Mouse (Mus musculus) adrenal gland, adult 8-10 months (tissue): ENCODE measurements around the gene Lag3. TPM values are rescaled to one million over a fixed set of nuclear protein-coding genes. Genes with fewer than 3 reads are reported as not detected.
"Not testable (repeated sequence)": the region's sequence is repeated elsewhere in the genome, so short reads cannot be mapped to it uniquely, and the experiment has no call there.

ENCODE experiments used
- DNase-seq: peaks from one replicate; pipeline ENCODE4 v3.0.0; 2022
- total RNA-seq, 4 experiments: library from RNA; stranded (reverse); gene quantifications; 2 replicates each; pipeline ENCODE4 v1.2.4; 2022

The Lag3 gene
- total RNA-seq, 4 experiments from 2014 or later: 1.1 to 2.7 (median 1.2) TPM

DNA sequence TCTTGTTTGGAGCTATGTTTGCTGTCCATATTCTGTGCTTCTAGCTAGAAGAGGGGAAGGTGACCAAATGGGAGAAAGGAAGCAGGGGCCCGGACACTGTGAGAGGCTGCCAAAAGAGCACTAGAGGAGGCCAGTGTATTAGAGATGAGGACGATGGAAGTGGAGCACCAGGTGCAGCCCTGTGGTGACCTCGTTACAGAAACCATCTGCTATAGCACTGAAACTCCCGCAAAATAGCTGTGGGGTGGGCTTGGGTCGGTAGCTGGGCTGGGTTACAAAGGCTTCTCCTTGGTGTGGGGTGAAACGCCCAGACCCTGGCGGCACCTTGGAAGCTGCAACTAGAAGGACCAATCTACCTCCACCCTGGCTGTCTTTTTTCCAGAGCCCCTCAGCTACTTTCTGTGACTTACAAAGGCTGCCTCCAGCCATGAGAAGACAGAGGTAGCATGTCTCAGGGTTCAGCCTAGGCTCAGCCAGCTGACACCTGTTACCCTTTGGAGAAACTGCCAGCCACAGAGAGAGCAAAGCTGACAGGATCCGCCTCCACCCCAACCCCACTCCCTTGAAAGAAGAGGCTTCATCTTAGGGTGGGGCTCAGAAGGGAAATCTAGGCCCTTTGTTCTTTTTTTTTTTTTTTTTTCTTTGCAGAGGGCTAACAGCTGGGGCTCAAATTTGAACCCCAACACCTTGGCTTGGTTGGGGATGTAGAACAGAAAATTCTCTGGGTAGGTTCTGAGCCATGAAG, 11.3 kb downstream of the Lag3 start:
- DNase-seq: no peak

DNA sequence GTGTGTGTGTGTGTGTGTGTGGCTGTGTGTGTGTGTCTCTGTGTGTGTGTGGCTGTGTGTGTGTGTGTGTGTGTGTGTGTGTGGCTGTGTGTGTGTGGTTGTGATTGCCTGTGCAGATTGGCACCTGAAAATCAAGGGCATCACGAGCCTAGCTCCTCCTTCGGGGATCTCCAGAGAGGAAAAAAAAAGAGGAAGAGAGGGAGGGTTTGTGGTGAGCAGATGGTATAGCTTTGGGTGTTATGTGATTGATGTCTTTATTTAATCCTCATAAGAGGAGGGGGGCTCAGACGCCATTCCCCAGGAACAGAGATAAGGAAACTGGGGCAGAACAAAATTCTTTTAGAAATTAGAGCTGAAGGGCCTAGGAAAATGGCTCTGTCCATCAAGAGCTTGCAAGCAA, 13.1 kb downstream of the Lag3 start:
- DNase-seq: no peak

DNA sequence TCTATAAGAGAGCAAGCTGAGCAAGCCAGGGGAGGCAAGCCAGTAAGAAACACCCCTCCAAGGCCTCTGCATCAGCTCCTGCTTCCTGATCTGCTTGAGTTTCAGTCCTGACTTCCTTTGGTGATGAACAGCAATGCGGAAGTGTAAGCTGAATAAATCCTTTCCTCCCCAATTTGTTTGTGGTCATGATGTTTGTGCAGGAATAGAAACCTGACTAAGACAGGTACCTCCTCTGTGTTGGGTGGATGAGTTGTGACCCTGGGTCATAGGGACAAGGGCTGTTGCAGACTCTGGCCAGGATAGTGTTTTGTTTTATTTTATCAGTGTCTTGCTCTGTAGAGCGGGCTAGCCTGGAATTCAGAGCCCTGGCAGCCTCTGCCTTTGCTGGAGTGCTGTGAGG, 17.4 kb downstream of the Lag3 start:
- DNase-seq: not testable (repeated sequence)

DNA sequence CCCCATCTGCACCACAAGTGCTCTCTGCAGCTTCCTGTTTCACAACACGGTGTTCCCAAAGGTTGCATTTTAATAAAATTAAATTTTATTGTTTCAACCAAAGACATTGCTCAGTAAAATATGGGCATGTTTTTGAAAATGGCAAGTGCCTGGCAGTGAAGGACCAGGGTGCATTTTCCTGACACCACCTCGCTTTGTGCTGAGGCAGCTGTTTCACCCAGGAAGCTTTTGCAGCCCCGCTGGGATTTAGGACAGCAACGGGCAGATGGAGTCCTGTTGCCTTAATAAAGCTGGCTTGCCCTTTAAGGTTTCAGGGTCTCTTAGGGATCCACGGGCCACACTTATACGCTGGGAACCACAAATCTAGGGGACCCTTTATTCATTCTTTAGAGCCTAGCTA, 20.5 kb downstream of the Lag3 start:
- no peak for DNase-seq

DNA sequence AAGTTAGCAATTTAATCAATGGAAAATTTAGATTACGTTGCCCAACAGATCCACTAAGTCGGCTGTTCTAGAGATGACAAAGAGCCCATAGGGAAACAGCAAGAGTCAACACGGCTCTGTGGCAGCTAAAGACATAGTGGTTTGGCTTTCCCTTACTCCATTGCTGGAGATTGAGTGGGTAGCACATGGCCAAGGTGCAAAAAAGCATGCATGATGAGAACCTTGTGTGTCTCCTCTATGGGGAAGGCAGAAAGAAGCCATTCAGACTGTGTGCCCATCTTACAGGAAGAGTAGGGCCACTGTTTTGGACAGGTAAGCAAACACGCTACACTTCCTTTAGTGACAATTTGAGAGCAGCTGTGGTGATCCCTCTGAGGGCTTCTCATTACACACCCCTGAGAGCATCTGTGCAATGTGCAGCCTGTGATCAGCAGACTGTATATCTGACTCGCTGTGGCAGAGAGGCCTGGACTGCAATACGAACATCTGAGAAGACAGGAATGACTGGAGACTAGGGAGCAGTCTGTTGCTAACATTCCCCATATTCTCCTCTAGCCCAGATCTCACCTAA, 22.9 kb downstream of the Lag3 start:
- no peak for DNase-seq

DNA sequence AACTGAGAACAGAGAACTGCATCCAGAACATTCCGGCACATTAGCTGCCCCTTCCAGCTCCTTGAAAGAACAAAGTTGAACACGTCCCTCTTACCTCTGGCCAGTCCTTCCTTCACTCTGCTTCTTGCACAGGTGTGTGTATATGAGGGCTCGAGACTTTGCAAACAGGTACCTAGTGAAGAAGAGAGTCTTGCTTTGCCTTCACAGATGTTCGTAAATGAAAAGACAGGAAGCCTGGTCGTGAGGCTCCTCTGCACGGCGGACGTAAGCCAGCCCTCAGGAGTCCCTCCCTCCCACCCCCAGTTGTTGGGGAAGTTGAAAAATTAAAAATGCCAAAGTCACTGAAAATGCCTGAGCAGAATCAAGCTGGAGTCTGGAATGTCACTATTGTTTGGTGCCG, 23.5 kb downstream of the Lag3 start, which contains the start of gene Cd4:
Cd4 (minus strand) TSS at position 236 of the 400 bp plus-strand sequence.
- no peak for DNase-seq

DNA sequence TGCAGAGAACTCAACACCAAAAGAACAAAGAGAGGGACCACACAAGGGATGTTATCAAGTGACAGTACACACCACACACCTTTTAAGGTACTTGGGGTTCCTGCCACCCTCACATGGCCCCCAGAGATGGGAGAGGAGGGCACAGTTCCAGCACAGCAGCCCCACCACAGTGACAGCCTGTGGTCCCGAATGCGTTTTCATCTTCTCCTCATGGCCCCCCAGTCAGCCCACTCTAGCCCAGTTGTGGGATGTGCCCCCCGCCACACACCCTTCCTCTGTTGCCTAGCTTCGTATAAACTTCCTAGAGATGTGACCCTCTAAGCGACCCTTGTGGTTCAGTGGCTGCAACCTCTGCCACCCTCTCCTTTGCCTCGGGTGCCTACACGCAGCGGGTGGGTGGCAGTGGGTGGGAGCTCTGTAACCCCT, 25.5 kb downstream of the Lag3 start:
- DNase-seq: no peak

DNA sequence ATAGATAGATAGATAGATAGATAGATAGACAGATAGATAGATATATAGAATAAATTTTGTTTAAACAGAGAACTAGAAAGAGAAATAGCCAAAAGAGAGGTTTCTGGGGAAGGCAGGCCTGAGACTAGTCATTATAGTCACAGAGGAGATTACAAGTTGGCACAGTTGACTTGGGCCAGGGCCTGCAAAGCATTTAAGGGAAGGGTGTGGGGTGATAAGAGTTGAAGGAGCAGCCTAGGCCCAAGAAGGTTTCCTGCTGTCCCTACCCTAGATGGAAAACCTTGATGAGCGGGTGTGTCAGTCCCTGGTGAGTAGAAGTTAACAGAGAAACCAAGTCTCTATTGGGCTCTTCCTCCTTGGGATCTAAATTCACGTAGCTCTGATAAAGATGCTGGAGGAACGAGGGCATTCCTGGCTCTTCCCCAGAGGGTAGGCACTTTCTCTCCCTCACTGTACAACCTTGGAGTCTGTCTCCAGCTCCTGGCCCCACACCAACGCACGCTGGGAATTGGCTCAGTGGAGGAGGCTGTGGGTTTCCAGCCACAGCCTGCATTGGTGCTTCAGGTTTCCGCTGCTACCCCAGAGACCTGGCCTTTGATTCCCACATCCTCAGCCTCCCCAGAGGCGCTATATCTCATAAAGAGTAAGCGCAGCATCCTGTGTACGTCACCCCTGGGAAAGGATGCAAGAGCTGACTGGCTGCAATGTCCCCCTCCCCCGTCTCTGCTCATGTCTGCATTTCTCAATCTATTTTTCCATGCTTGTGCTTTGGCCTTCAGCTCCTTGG, 26.6 kb downstream of the Lag3 start:
- no peak for DNase-seq

DNA sequence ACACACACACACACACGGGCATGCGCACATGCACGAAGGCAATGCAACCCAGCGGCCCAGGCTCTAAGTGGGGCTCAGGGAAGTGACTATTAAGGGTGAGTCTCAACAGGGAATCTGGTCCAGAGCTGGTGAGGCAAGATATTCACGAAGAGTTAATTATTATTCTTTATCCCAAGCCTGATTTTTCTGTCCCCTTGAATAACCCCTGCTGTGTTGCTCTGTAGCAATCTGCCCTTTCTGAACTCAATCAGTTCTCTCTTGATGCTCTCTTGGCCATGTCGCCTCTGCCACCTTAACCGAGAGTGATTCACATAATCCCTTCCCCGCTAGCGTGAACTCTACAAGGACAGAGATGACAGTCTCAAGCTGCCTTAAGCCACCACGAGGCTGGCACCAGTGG, 28.2 kb downstream of the Lag3 start:
- no peak for DNase-seq

DNA sequence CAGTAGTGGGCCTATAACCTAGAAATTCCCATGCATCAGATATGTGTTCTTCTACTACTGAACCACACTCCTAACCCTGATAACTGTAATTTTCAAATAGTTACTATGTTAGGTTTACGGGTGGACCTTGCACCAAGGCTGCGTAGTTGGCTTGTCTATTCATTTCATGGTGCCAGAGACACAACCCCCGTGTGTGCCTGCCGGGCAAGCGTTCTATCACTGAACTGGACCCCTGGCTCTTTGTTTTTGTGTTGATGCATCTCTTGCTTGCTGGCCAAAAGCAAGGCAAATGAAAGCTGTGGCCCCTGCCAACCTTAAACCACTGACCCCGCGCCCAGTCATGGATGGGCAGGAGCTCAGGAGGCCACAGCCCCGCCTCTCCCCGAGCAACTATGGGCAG, 29.7 kb downstream of the Lag3 start:
- no peak for DNase-seq

DNA sequence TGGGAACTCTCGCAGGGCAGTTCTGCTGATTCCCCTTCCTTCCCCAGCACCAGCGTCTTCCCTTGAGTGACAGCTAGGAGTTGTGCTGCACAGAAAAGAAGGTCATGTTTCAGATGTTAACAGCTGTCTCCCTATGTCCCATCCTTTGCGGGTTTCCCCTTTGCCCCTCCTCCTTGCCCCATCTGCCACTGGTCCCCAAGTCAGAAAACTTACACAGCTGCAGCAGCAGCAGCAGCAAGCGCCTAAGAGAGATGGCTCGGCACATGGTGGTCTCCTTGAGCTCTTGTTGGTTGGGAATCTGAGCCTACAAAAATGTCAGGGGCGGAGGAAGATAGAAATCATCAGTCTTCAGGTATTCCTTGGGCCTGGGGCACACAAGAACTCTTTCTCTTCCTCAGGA, 32.1 kb downstream of the Lag3 start:
- DNase-seq: no peak

DNA sequence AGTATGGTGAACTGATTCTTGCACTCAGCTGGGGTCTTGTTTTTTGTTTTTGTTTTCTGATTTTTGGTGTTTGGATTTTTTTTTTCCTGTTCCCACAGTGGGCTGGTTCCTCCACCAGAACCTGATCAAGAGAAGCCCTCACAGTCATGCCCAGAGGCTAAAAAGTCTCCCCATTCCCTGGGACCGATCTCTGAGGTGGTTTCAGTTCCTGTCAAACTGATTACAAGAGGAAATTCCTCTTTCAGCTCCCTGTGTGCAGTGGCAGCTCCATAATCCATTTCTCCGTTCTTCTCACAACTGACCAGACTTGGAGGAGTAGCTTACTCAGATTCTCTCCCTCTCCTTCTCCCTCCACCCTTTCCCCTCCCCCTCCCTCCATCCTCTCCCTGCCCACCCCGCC, 37.2 kb downstream of the Lag3 start:
- no peak for DNase-seq

DNA sequence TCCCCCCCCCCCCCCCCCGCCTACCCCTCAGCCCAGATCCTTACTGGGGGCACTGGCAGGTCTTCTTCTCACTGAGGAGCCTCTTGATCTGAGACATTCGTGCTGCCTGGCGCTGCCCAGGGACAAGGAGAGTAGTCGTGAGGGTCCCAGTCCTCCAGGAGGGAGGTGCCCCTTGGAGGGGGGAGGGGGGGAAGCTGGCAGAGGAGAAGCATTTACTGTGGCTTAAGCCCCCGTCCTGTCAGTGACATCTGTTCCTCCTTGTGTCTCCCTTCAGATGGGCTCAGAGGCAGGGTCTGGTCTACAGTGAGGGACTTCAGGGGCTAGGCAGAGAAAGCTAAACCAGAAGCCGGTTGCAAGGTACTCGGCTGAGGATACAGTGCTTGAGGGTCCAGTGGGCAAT, 44.9 kb downstream of the Lag3 start:
- DNase-seq: no peak

DNA sequence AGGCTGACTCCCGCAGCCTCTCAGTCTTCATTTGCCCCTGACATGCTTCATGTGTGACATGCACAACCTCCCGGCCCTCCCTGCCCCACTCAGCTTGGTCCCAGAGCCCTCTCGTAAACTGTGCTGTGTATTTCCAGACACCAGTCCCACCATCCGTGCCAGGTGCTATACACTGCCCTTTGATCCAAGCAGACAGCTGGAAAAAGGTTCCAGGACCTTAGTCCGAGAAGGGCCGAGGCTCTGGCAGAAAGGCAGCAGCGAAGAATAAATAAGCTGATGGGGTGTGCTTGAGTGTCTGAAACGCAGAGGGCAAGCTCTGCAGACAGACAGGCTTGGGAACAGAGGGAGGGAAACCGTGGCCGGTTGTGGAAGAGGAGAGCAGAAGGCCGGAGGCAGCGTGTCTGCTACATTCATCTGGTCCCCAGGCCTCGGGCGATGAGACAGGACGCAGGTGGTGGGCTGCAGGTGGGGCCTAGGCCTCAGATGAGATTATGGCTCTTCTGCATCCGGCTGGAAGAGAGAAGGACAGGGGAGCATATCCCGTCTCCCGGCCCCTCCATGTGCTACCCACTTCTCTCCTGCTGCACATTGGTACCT, 45.6 kb downstream of the Lag3 start:
- DNase-seq: no peak

DNA sequence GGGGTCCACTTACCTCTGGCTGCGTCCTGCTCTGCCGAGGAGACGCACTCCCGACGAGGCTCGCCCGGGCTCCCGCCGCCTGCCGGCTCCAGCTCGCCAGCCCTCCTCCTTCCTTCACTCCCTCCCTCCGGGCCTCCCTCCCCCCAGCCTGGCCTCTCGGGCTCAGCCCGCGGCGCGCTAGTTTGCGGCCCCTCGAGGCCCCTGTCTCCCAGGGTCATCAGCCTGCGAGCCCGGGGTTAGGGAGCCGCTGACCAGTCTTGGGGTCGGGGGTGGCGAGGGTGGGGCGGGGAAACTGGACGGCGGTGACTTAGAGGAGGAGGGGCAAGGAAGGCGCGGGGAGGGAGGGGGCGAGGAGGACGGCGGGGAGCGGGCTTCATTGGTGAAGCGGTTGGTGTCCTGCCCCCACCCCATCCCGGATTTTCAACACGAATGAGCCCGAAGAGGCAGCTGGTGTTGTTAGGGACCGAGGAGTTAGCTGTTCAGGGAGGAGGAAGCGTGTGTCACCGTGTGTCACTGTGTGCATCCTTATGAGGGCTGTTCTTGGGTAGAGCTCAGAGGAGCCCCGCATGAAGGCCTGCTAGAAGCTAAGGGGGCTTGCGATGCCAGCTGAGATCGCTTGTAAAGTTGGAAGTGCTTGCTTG, 47.7 kb downstream of the Lag3 start, which contains the start of gene Gpr162:
Gpr162 (minus strand) TSS at position 326 of the 641 bp plus-strand sequence.
- DNase-seq: no peak

DNA sequence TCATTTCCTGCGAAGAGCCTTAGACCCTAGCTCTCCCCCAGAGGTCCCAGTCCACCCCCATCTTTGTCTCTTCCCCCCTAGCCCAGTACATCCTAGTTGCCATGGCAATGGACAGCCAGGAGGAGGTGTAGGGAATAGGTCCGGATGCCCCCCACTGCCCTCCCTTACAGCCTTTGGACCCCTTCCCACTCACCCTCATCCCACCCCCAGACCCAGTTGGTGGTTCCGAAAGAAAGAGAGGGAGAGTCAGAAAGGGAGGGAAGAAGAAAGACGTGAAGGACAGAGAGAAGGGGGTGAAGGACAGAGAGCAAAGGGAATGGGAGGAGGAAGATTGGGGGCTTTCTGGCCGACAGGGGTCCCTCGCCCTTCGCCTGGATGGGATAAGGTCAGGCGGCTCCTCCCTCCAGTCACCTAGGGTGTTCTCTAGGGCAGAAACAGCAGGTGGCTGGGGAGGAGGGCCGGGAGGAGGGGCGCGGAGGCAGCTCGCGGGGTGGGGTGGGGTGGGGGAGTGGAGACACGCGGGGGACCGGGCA, 48.3 kb downstream of the Lag3 start:
- DNase-seq: no peak

DNA sequence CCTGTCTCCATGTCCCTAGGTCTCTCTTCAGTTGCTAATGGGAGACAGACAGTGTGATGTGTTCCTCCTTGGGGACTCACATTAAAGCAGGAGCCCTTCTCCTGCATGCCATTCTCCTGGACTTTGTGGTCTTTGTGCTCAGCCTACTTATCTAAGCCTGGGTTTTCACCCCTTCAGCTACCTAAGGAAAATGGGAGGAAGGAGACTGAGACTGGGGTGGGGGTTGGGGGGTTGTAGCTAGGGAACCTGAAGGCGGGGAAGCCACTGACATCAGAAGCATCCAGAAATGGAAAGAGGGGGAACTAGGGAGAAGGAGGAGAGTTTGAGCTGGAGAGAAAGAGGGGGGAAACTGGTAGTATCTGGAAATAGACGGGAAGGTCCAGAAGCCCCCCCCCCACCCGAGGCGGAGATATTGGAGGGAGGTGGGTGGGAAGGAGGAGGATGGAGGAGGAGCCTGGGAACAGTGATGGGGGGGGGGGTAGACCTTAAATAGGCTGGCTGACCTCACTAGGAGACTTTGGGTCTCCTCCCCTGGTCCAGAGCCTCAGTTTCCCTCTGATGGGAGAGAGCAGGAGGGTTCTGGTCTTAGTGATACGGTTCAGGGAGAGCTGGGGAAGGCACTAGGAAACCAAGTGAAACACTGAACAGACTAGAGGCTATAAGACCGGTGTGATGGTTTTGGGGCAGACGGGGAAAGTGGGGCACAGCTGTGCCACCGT, 48.9 kb downstream of the Lag3 start:
- DNase-seq: no peak

DNA sequence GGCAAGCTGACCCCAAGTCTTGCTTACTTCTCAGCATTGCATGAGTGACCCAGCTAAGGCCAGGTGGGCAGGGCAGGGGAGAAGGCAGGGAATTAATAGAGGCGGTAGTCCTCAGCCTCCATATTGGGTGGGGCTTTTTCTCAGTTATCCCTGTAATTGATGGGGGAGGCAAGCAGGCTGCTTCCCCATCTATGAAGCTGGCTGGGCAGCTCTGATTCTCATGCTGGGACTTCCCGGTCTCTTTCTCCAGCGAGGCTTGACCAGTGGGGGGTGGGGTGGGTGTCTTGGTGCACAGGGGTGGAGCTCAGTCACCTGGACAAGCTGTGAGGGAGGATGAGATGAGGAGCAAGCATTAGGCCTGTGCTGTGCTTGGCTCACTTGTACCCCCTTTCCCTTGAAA, 49.7 kb downstream of the Lag3 start:
- DNase-seq: no peak

DNA sequence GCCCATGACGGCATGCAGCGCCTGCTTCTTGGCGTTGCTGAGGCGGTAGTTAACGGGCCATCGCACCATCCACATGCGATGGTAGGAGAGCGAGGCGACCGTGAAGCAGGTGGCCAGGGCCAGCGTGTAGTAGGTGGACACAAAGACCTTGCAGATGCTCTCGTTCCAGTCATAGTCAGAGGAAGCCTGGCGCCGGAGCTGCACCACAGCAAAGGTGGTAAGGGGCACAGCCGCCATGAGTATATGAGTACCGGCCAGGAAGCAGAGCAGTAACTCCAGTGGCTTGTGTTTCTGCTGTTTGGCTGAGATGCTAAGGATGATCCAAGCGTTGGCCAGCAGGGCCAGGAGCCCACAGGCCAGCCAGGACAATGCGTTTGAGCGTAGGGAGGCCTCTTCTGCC, 50.2 kb downstream of the Lag3 start:
- no peak for DNase-seq

DNA sequence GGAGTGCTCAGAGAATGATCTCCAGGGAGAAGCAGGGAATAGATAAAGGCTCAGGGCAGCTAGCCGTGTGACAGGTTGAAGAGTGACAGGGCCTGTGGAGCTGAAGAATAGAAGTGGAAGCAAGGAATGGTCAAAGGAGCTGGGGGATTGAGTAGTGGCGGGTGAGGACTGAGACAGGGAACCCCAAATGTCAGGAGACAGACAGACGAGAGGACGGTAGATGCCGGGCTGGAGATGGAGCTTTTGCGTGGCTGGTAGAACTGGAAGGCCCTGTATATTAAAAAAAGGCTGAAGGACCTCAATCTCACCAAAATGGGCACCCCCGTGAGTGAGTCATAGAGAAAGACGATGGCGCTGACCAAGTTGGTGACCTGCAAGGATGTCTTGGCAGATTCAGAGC, 51.0 kb downstream of the Lag3 start:
- no peak for DNase-seq

DNA sequence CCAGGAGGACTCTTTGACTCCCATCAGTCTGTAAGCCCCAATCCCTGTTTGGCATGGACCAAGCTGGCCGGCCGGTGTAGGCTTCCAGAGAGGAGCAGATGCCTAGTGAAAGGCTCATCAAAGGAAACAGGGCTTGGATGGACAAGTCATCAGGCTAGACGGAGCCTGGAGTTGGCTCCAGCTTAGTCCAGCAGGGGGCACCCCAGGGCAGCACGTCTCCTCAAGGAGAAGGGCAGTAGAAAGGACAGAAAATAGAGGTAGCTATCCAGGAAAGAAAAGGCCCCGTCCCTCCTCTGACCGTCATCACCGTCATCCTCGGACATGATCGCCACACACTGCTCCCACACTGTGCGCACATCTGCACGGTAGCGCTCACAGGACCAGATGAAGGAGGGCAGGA, 51.8 kb downstream of the Lag3 start:
- DNase-seq: peak; percentile 75
